ENCODE assay signal across 21 mouse cellular contexts in genomic region chr8:3412816-3413215, GRCm38 (mm10). TPM values are rescaled to one million over a fixed set of nuclear protein-coding genes. Genes with fewer than 3 reads are reported as not detected.
DNase-seq lines count a peak whose midpoint lies in the region; ATAC-seq and TF ChIP-seq lines count a peak whose summit lies in the region.
"Had no signal": no experiment of that assay in that cellular context is flagged by ENCODE, and none has a peak within 500 bp of the region (broad histone marks: within the 10 kb centered on the region; RNA-seq: fewer than 3 reads in every experiment).

No protein-coding gene starts in this region.

- peaks cover 85% of the 10 kb centered on the region for H3K79me2 ChIP-seq in C2C12 (ENCODE audit: control insufficient read depth, insufficient read depth)

- no peaks in the 10 kb centered on the region for H3K9me3 ChIP-seq in intestine, embryonic 15.5 days
- H3K9me3 ChIP-seq in intestine, postnatal 0 days (ENCODE audit: control insufficient read depth), result no peaks in the 10 kb centered on the region
- H3K9me3 ChIP-seq in hindbrain, embryonic 12.5 days (replicated peaks), result no peaks in the 10 kb centered on the region
- H3K9me3 ChIP-seq: embryonic facial prominence, embryonic 15.5 days; forebrain, embryonic 15.5 days had no signal

- 0 out of 2 replicates have a peak overlapping the region, but pooled peaks have one; percentile 44 for H3K27ac ChIP-seq in intestine, embryonic 15.5 days
- H3K27ac ChIP-seq in intestine, postnatal 0 days (ENCODE audit: low read depth, low read length), result no peak overlapping the region; the same call in 1 of the 2 replicates
- H3K27ac ChIP-seq in hindbrain, embryonic 12.5 days, result no peak overlapping the region
- H3K27ac ChIP-seq: embryonic facial prominence, embryonic 15.5 days; forebrain, embryonic 15.5 days; hindbrain, embryonic 14.5 days had no signal

- peak; percentile 85 for DNase-seq in 3T3-L1 (ENCODE audit: low read depth, low spot score)
- DNase-seq in c-Kit-positive CD71-positive TER-119-positive erythroid progenitor cells, embryonic 14.5 days (ENCODE audit: low spot score), result peak; percentile 20
- no peak for DNase-seq in cerebellum, postnatal 14 days
- DNase-seq: adrenal gland, adult 8-10 months; B cell, adult 2 months; cerebellum, adult 2 months; cerebellum, postnatal 10 days; embryo, embryonic 11 days; gastrocnemius, postnatal 10 days; kidney, adult 18-20 months had no signal

- TF ChIP-seq CTCF in intestine, postnatal 0 days (IDR thresholded peaks at IDR 0.05; ENCODE audit: low read depth), result no peak
- no peak for TF ChIP-seq CTCF in C2C12 (IDR thresholded peaks at IDR 0.05; ENCODE audit: control insufficient read depth, insufficient read depth, insufficient read length)

- H3K27me3 ChIP-seq in intestine, embryonic 15.5 days (replicated peaks), result no peaks in the 10 kb centered on the region
- no peaks in the 10 kb centered on the region for H3K27me3 ChIP-seq in intestine, postnatal 0 days (replicated peaks; ENCODE audit: control insufficient read depth, insufficient read depth, low read length)
- no peaks in the 10 kb centered on the region for H3K27me3 ChIP-seq in C2C12 (ENCODE audit: control insufficient read depth, insufficient read depth, insufficient read length)
- no peaks in the 10 kb centered on the region for H3K27me3 ChIP-seq in hindbrain, embryonic 12.5 days
- H3K27me3 ChIP-seq: embryonic facial prominence, embryonic 15.5 days; forebrain, embryonic 15.5 days had no signal

- WGBS in intestine, embryonic 15.5 days, result 95% methylated on average over 1 of the region's 1 CpGs
- WGBS in intestine, postnatal 0 days, result 91% methylated on average over 1 of the region's 1 CpGs
- 100% methylated on average over 1 of the region's 1 CpGs for WGBS in hindbrain, embryonic 12.5 days

- no peaks in the 10 kb centered on the region for H3K36me3 ChIP-seq in intestine, embryonic 15.5 days
- H3K36me3 ChIP-seq in intestine, postnatal 0 days (ENCODE audit: control insufficient read depth, insufficient read depth), result no peaks in the 10 kb centered on the region
- H3K36me3 ChIP-seq in C2C12 (ENCODE audit: control insufficient read depth, insufficient read depth), result no peaks in the 10 kb centered on the region
- H3K36me3 ChIP-seq in hindbrain, embryonic 12.5 days, result no peaks in the 10 kb centered on the region
- H3K36me3 ChIP-seq: embryonic facial prominence, embryonic 15.5 days; forebrain, embryonic 15.5 days had no signal

- H3K4me1 ChIP-seq in intestine, embryonic 15.5 days (replicated peaks), result peaks cover 17% of the 10 kb centered on the region
- peaks cover 25% of the 10 kb centered on the region for H3K4me1 ChIP-seq in intestine, postnatal 0 days (replicated peaks; ENCODE audit: control insufficient read depth, insufficient read depth, low read length)
- H3K4me1 ChIP-seq in hindbrain, embryonic 12.5 days, result peaks cover 38% of the 10 kb centered on the region

- no peak overlapping the region for H3K4me3 ChIP-seq in intestine, embryonic 15.5 days (replicated peaks)
- H3K4me3 ChIP-seq in intestine, postnatal 0 days (ENCODE audit: low read depth, low read length), result no peak overlapping the region
- no peak overlapping the region for H3K4me3 ChIP-seq in C2C12 (ENCODE audit: insufficient read depth, poor library complexity, severe bottlenecking)
- H3K4me3 ChIP-seq in hindbrain, embryonic 12.5 days, result no peak overlapping the region
- H3K4me3 ChIP-seq: embryonic facial prominence, embryonic 15.5 days; forebrain, embryonic 15.5 days had no signal

- H3K9ac ChIP-seq in intestine, embryonic 15.5 days, result no peak overlapping the region
- no peak overlapping the region for H3K9ac ChIP-seq in intestine, postnatal 0 days (ENCODE audit: low read depth, low read length)
- no peak overlapping the region for H3K9ac ChIP-seq in hindbrain, embryonic 12.5 days
- H3K9ac ChIP-seq: embryonic facial prominence, embryonic 15.5 days; forebrain, embryonic 15.5 days; hindbrain, embryonic 14.5 days had no signal

- no peak overlapping the region for H3K4me2 ChIP-seq in intestine, embryonic 15.5 days (replicated peaks)
- no peak overlapping the region for H3K4me2 ChIP-seq in intestine, postnatal 0 days (replicated peaks; ENCODE audit: low read depth)
- no peak overlapping the region for H3K4me2 ChIP-seq in hindbrain, embryonic 12.5 days (replicated peaks)
- H3K4me2 ChIP-seq: embryonic facial prominence, embryonic 15.5 days; forebrain, embryonic 15.5 days; hindbrain, embryonic 14.5 days had no signal

- no peak for ATAC-seq in intestine, embryonic 15.5 days
- no peak for ATAC-seq in intestine, postnatal 0 days
- no peak for ATAC-seq in hindbrain, embryonic 12.5 days (ENCODE audit: low FRiP score)
- ATAC-seq: forebrain, embryonic 15.5 days had no signal

- H3ac ChIP-seq in C2C12 (ENCODE audit: control insufficient read depth, insufficient read length, low read depth), result no peak overlapping the region

- peaks cover 40% of the 10 kb centered on the region for H3K79me3 ChIP-seq in C2C12 (ENCODE audit: low read depth)

TF ChIP-seq in C2C12, 6 proteins besides CTCF, POLR2A, EP300 and RAD21:
- TF ChIP-seq CEBPB (IDR thresholded peaks at IDR 0.05; ENCODE audit: low read depth), result no peak
- no peak for TF ChIP-seq USF1 (IDR thresholded peaks at IDR 0.05; ENCODE audit: low read depth)
- no peak for TF ChIP-seq MYOG (IDR thresholded peaks at IDR 0.05; ENCODE audit: control insufficient read depth, extremely low read depth, insufficient read length)
- TF ChIP-seq MYOD1 (IDR thresholded peaks at IDR 0.05; ENCODE audit: control insufficient read depth, insufficient read length, low read depth), result peak; percentile 6
- TF ChIP-seq MAX (IDR thresholded peaks at IDR 0.05), result no peak
- peak; percentile 51 for TF ChIP-seq FOSL1 (IDR thresholded peaks at IDR 0.05; ENCODE audit: insufficient read depth, low read length, poor library complexity, severe bottlenecking)

RNA-seq across cellular contexts. Expression of gene Arhgef18, which starts 20.0 kb away (rescaled TPM):
- polyA plus RNA-seq in intestine, embryonic 15.5 days (2015; fragmentation: Nextera tagmentation; extraction: Ambion mirVana), result 6.6 and 7.0 TPM in 2 replicates
- polyA plus RNA-seq in intestine, postnatal 0 days (2015; fragmentation: Nextera tagmentation; extraction: Ambion mirVana), result 4.5 and 5.7 TPM in 2 replicates
- 18.4 TPM for polyA plus RNA-seq in C2C12 (2012; fragmentation: generic; extraction: Trizol)
- 13.7 and 15.6 TPM in 2 replicates for polyA plus RNA-seq in hindbrain, embryonic 12.5 days (2016; fragmentation: Nextera tagmentation; extraction: Ambion mirVana)

RNA-seq across cellular contexts. Expression of gene Pex11g, which starts 54.7 kb away (rescaled TPM):
- 8.9 and 15.2 TPM in 2 replicates for polyA plus RNA-seq in intestine, embryonic 15.5 days (2015; fragmentation: Nextera tagmentation; extraction: Ambion mirVana)
- polyA plus RNA-seq in intestine, postnatal 0 days (2015; fragmentation: Nextera tagmentation; extraction: Ambion mirVana), result 14.3 and 14.9 TPM in 2 replicates
- 1.5 TPM for polyA plus RNA-seq in C2C12 (2012; fragmentation: generic; extraction: Trizol)
- polyA plus RNA-seq in hindbrain, embryonic 12.5 days (2016; fragmentation: Nextera tagmentation; extraction: Ambion mirVana), result 3.7 and 4.3 TPM in 2 replicates

RNA-seq across cellular contexts. Expression of gene Tex45, which starts 57.8 kb away (rescaled TPM):
- polyA plus RNA-seq in intestine, embryonic 15.5 days (2015; fragmentation: Nextera tagmentation; extraction: Ambion mirVana), result not detected in 2 replicates
- not detected in 2 replicates for polyA plus RNA-seq in intestine, postnatal 0 days (2015; fragmentation: Nextera tagmentation; extraction: Ambion mirVana)
- polyA plus RNA-seq in C2C12 (2012; fragmentation: generic; extraction: Trizol), result not detected
- not detected in 2 replicates for polyA plus RNA-seq in hindbrain, embryonic 12.5 days (2016; fragmentation: Nextera tagmentation; extraction: Ambion mirVana)
- polyA plus RNA-seq: embryonic facial prominence, embryonic 15.5 days; heart, embryonic 14.5 days; kidney, embryonic 14.5 days had no signal

RNA-seq across cellular contexts. Expression of gene A430078G23Rik, which starts 59.6 kb away (rescaled TPM):
- 0.19 and 0.21 TPM in 2 replicates for polyA plus RNA-seq in intestine, embryonic 15.5 days (2015; fragmentation: Nextera tagmentation; extraction: Ambion mirVana)
- 0.16 and 0.41 TPM in 2 replicates for polyA plus RNA-seq in intestine, postnatal 0 days (2015; fragmentation: Nextera tagmentation; extraction: Ambion mirVana)
- polyA plus RNA-seq in C2C12 (2012; fragmentation: generic; extraction: Trizol), result not detected
- polyA plus RNA-seq in hindbrain, embryonic 12.5 days (2016; fragmentation: Nextera tagmentation; extraction: Ambion mirVana), result not detected in 2 replicates
- polyA plus RNA-seq: cerebellum, adult 2 months; embryonic facial prominence, embryonic 11.5 days; forebrain, embryonic 11.5 days; heart, embryonic 14.5 days; hindbrain, embryonic 14.5 days; kidney, embryonic 14.5 days had no signal

Comparison
In these comparisons a context has a peak if more than half of its experiments do, and no peak if none do; other contexts are left out.
1. DNase-seq: peak in 3T3-L1 (single experiment) and c-Kit-positive CD71-positive TER-119-positive erythroid progenitor cells, embryonic 14.5 days (single experiment); none in cerebellum, postnatal 14 days (0 of 2).